Mouse (Mus musculus) stomach, postnatal 0 days (tissue): Measurements from ENCODE around the gene Ercc8. TPM values are rescaled to one million over a fixed set of nuclear protein-coding genes. Genes with fewer than 3 reads are reported as not detected.
A peak's percentile ranks its signal among the peaks of the same experiment; 100 is the strongest.

Source experiments
- ATAC-seq: fragments of 200-750 bp; cut with Nextera tagmentation; 2 replicates; pipeline ENCODE4 v1.8.0; 2017; ENCODE audit not compliant: low FRiP score, low TSS enrichment
- DNase-seq: peaks from one replicate; pipeline ENCODE4 v3.0.0-alpha.2; 2016; ENCODE audit warnings: low spot score
- H3K27ac ChIP-seq: fragments of 300-500 bp; sonication (generic); replicated peaks from 2 replicates; pipeline ENCODE4 v1.5.1; 2014; ENCODE audit warnings: mild to moderate bottlenecking, control low read depth
- H3K27me3 ChIP-seq: fragments of 300-500 bp; sonication (generic); 2 replicates; pipeline ENCODE4 v1.6.1; 2014; ENCODE audit warnings: low read length; ENCODE audit not compliant: control insufficient read depth, insufficient read depth
- H3K36me3 ChIP-seq: fragments of 300-500 bp; sonication (generic); 2 replicates; pipeline ENCODE4 v1.6.1; 2014; ENCODE audit warnings: low read length, mixed read lengths; ENCODE audit not compliant: control insufficient read depth, insufficient read depth
- H3K4me1 ChIP-seq: fragments of 300-500 bp; sonication (generic); replicated peaks from 2 replicates; pipeline ENCODE4 v1.6.1; 2014; ENCODE audit warnings: antibody characterized with exemption; ENCODE audit not compliant: control insufficient read depth, insufficient read depth
- H3K4me2 ChIP-seq: fragments of 300-500 bp; sonication (generic); replicated peaks from 2 replicates; pipeline ENCODE4 v1.6.1; 2014; ENCODE audit warnings: low read depth, mild to moderate bottlenecking, control low read depth, moderate library complexity
- H3K4me3 ChIP-seq: fragments of 300-500 bp; sonication (generic); 2 replicates; pipeline ENCODE4 v1.5.1; 2014; ENCODE audit warnings: low read depth, low read length, control low read depth
- H3K9ac ChIP-seq: fragments of 300-500 bp; sonication (generic); 2 replicates; pipeline ENCODE4 v1.6.1; 2014; ENCODE audit warnings: mild to moderate bottlenecking, low read length, control low read depth, mixed read lengths
- H3K9me3 ChIP-seq: fragments of 300-500 bp; sonication (generic); 2 replicates; pipeline ENCODE4 v1.6.1; 2016; ENCODE audit warnings: low read length; ENCODE audit not compliant: control insufficient read depth
- CTCF ChIP-seq: IDR thresholded peaks from 2 replicates; pipeline ENCODE4 v1.5.1; 2016; ENCODE audit warnings: antibody characterized with exemption, low read depth, mild to moderate bottlenecking, moderate library complexity
- EP300 ChIP-seq: optimal IDR thresholded peaks from 2 replicates; pipeline ENCODE3; 2016; ENCODE audit warnings: antibody characterized with exemption
- WGBS: fragments of 180-500 bp; shearing (Covaris S2); extraction: QIAGEN DNeasy Blood & Tissue Kit; methylation state at CpG from one replicate; pipeline ENCODE4 v1.1.7; 2014; 5-methylcytosine and 5-hydroxymethylcytosine counted together
- polyA plus RNA-seq: library from polyadenylated mRNA; unstranded; fragments of >200 nt; fragmentation: Nextera tagmentation; extraction: Ambion mirVana; gene quantifications from 2 replicates; pipeline ENCODE4 v1.2.1, GENCODE M21; 2015

The Ercc8 gene
- polyA plus RNA-seq, 1 experiment from 2014 or later = 8.4 TPM

DNA sequence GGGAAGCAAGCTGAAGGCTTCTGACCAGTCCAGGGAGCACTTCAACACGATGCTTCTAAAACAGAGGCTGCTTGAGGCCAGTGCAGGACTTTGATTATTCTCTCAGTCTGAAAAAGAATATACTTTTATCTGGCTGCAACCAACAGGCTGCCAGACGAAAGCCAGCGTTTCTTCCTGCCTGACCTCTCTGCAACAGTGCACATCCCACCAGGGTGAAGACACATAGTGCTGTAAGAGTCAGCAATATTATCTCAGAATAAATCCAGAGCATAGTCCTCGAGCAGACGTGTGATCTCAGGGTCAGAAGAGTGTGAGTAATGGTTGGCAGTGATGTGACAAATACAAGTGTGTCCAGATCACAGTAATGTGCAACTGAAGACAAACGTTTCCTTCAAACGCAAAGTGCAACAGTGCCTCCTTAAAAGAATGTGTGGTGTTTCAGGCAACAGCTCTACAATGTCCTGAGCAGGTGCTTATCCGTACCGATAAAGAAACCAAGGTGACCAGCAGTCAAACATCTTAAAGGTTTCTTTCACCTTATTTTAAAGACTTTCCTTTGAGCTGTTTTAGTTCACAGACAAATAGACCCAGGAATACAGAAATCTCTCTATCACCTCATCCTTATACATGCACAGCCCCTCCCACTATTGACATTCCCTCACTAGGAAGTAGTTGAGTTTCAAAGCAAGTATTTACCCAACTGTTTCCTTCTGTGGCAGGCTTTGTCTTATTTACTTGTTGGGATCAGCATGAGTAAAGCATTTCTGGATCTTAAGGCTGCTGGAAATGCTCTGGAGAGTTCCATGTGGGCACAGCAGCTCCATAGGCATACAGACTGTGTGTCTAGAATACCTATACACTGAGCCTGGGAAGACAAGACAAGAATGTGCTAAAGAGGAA lies 38.9 kb upstream of the Ercc8 start:
- no peak for DNase-seq
- no peak overlapping the region for H3K4me3 ChIP-seq
- no peak for TF ChIP-seq CTCF
- TF ChIP-seq EP300 = no peak
- H3K9ac ChIP-seq = no peak overlapping the region
- H3K27ac ChIP-seq = no peak overlapping the region
- H3K4me2 ChIP-seq = no peak overlapping the region
- ATAC-seq = peak; percentile 83
- H3K36me3 ChIP-seq = no peaks in the 10 kb centered on the region
- H3K27me3 ChIP-seq = no peaks in the 10 kb centered on the region
- 47% methylated on average over 9 of the region's 9 CpGs for WGBS
- H3K4me1 ChIP-seq = no peaks in the 10 kb centered on the region
- no peaks in the 10 kb centered on the region for H3K9me3 ChIP-seq

- DNase-seq = no peak
- Histone ChIP-seq H3K4me2 (no peak overlapping the region), H3K4me1 (no peaks in the 10 kb centered on the region), H3K27ac (no peak overlapping the region), H3K27me3 (no peaks in the 10 kb centered on the region), H3K36me3 (no peaks in the 10 kb centered on the region), H3K9ac (no peak overlapping the region), H3K4me3 (no peak overlapping the region), H3K9me3 (no peaks in the 10 kb centered on the region)
- no peak for ATAC-seq
- WGBS = 58% methylated on average over 15 of the region's 15 CpGs
- TF ChIP-seq EP300 (no peak), CTCF (no peak)
Observed at GRCm38 (mm10) chr13:108123109-108123723, 35.3 kb upstream of the Ercc8 start.

GRCm38 (mm10) chr13:108124096-108124495 lies 34.4 kb upstream of the Ercc8 start:
- WGBS = 84% methylated on average over 11 of the region's 11 CpGs
- Histone ChIP-seq H3K4me1 (no peaks in the 10 kb centered on the region), H3K4me2 (no peak overlapping the region), H3K9ac (no peak overlapping the region), H3K27me3 (no peaks in the 10 kb centered on the region), H3K27ac (no peak overlapping the region), H3K9me3 (no peaks in the 10 kb centered on the region), H3K4me3 (no peak overlapping the region), H3K36me3 (no peaks in the 10 kb centered on the region)
- no peak for ATAC-seq
- TF ChIP-seq EP300 (no peak), CTCF (no peak)
- DNase-seq = no peak

DNA sequence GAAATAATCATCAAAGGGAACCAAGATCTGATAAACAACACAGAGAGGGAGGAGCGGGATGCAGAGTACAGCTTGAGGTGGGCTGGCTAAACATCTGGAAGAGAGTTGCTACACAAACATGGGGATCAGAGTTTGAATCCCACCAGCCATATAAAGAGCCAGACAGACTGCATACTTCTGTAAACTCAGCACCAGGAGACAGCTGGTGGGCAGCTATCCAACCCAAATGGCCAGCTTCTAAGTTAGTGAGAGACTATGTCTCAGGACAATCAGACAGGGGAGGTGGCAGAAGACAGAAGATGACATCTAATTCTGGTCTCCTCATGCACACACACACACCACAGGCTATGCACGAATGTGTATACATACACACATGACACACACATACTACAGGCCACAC lies 32.3 kb upstream of the Ercc8 start:
- H3K9me3 ChIP-seq = no peaks in the 10 kb centered on the region
- no peak overlapping the region for H3K27ac ChIP-seq
- H3K27me3 ChIP-seq = no peaks in the 10 kb centered on the region
- DNase-seq (no peak), ATAC-seq (no peak)
- no peak overlapping the region for H3K9ac ChIP-seq
- no peak for TF ChIP-seq EP300
- no peak for TF ChIP-seq CTCF
- no peaks in the 10 kb centered on the region for H3K4me1 ChIP-seq
- H3K36me3 ChIP-seq = no peaks in the 10 kb centered on the region
- WGBS = 75% methylated on average over 2 of the region's 2 CpGs
- H3K4me2 ChIP-seq = no peak overlapping the region
- H3K4me3 ChIP-seq = no peak overlapping the region

DNA sequence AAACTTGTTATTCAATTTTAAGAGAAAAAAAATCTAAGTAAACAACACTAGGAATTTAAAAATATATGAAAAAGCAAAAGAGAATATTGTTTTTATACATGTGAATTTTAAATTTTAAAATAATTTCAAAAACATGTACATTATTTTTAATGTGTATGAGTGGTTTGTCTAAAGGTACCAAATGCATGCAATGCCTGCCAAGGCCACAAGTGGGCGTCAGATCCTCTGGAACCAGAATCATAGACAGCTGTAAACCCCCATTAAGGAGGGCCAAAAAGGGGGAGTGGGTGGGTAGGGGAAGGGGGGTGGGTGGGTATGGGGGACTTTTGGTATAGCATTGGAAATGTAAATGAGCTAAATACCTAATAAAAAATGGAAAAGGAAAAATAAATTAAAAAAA lies 31.4 kb upstream of the Ercc8 start:
- Histone ChIP-seq H3K9ac (no peak overlapping the region), H3K4me1 (no peaks in the 10 kb centered on the region), H3K27ac (no peak overlapping the region), H3K36me3 (no peaks in the 10 kb centered on the region), H3K9me3 (no peaks in the 10 kb centered on the region), H3K4me2 (no peak overlapping the region), H3K27me3 (no peaks in the 10 kb centered on the region), H3K4me3 (no peak overlapping the region)
- TF ChIP-seq EP300 (no peak), CTCF (peak; percentile 73)
- WGBS = 0% methylated on average over 1 of the region's 1 CpGs
- DNase-seq (peak; percentile 51), ATAC-seq (no peak)

DNA sequence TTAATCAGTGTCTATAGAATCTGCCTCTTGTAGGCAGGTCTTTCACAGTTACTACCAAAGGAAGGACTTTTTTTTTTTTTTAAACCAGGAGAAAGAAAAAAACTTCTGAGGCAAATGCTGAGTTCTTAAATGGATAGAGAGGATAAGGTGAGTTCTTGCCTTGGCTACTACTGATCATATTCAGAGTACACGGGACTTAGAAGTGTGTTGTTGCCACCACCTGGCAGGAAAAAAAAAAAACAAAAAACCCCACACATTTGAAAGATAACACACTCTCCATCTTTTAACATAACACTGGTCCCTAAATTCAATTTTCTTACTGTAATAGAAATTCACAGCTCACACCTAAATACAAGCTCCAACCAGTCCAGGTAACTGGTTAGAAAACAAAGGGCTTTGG lies 30.6 kb upstream of the Ercc8 start:
- 67% methylated on average over 1 of the region's 1 CpGs for WGBS
- DNase-seq = no peak
- H3K4me2 ChIP-seq = no peak overlapping the region
- H3K4me3 ChIP-seq = no peak overlapping the region
- no peaks in the 10 kb centered on the region for H3K9me3 ChIP-seq
- ATAC-seq = no peak
- no peaks in the 10 kb centered on the region for H3K4me1 ChIP-seq
- H3K9ac ChIP-seq = no peak overlapping the region
- H3K27ac ChIP-seq = no peak overlapping the region
- no peak for TF ChIP-seq EP300
- TF ChIP-seq CTCF = no peak
- H3K36me3 ChIP-seq = no peaks in the 10 kb centered on the region
- H3K27me3 ChIP-seq = no peaks in the 10 kb centered on the region
